Mouse (Mus musculus) ES-Bruce4 (cell line): ENCODE results near the gene Bpifb5.

Experiments used
- CTCF ChIP-seq: IDR thresholded peaks from one replicate; pipeline ENCODE4 v1.8.1; 2011; ENCODE audit warnings: low read depth, low read length
- EP300 ChIP-seq: IDR thresholded peaks from 2 replicates; pipeline ENCODE4 v1.6.1; 2011; ENCODE audit warnings: low read depth, low read length; ENCODE audit not compliant: insufficient read depth

GRCm38 (mm10) chr2:154227830-154228229, 4.3 kb downstream of the Bpifb5 start:
- no peak for TF ChIP-seq EP300
- no peak for TF ChIP-seq CTCF
